Mouse (Mus musculus): ENCODE data around the gene Gm10203. TPM values are rescaled to one million over a fixed set of nuclear protein-coding genes. Genes with fewer than 3 reads are reported as not detected.
"Not testable (repeated sequence)": the region's sequence is repeated elsewhere in the genome, so short reads cannot be mapped to it uniquely, and the experiment has no call there.

Gm10203 gene
- total RNA-seq (2014; rRNA removed) = not detected in 2 replicates
- not detected in 2 replicates for polyA plus RNA-seq (2015; fragmentation: Nextera tagmentation; extraction: Ambion mirVana)

GRCm38 (mm10) chr6:149129870-149130269 is at the start of gene Gm10203:
Gene Gm10203 (plus strand): TSS chr6:149130170.
- not testable (repeated sequence) for H3K4me1 ChIP-seq (ENCODE audit: insufficient read depth, low read length); ATAC-seq; H3K4me3 ChIP-seq (ENCODE audit: low read length)

GRCm38 (mm10) chr6:149092406-149092805 is 37.6 kb upstream of the Gm10203 start:
- TF ChIP-seq CTCF (IDR thresholded peaks at IDR 0.05; ENCODE audit: low read depth) = no peak
- Histone ChIP-seq H3K9me3 (ENCODE audit: low read length) (no peaks in the 10 kb centered on the region), H3K9ac (replicated peaks; ENCODE audit: low read length) (no peak overlapping the region), H3K27me3 (ENCODE audit: insufficient read depth, low read length) (no peaks in the 10 kb centered on the region), H3K4me1 (ENCODE audit: insufficient read depth, low read length) (no peaks in the 10 kb centered on the region), H3K36me3 (ENCODE audit: insufficient read depth, low read length) (no peaks in the 10 kb centered on the region), H3K4me3 (ENCODE audit: low read length) (no peak overlapping the region), H3K27ac (no peak overlapping the region), H3K4me2 (ENCODE audit: low read depth, low read length) (no peak overlapping the region)
- 97% methylated on average over 6 of the region's 6 CpGs for WGBS
- ATAC-seq (no peak), DNase-seq (ENCODE audit: low spot score) (no peak)

More at GRCm38 (mm10) chr6:149129870-149130269, at the start of gene Gm10203:
- not testable (repeated sequence) for H3K36me3 ChIP-seq (ENCODE audit: insufficient read depth, low read length); H3K4me2 ChIP-seq (ENCODE audit: low read depth, low read length); H3K9ac ChIP-seq (replicated peaks; ENCODE audit: low read length); H3K27ac ChIP-seq; H3K9me3 ChIP-seq (ENCODE audit: low read length); DNase-seq (ENCODE audit: low spot score); H3K27me3 ChIP-seq (ENCODE audit: insufficient read depth, low read length)
- 83% methylated on average over 8 of the region's 8 CpGs for WGBS

GRCm38 (mm10) chr6:149093465-149093864 is 36.5 kb upstream of the Gm10203 start:
- no peaks in the 10 kb centered on the region for H3K9me3 ChIP-seq (ENCODE audit: low read length)
- no peak overlapping the region for H3K27ac ChIP-seq
- H3K4me3 ChIP-seq (ENCODE audit: low read length) = no peak overlapping the region
- no peak overlapping the region for H3K4me2 ChIP-seq (ENCODE audit: low read depth, low read length)
- DNase-seq (ENCODE audit: low spot score) (no peak), ATAC-seq (no peak)
- no peaks in the 10 kb centered on the region for H3K4me1 ChIP-seq (ENCODE audit: insufficient read depth, low read length)
- no peak overlapping the region for H3K9ac ChIP-seq (replicated peaks; ENCODE audit: low read length)
- no peak for TF ChIP-seq CTCF (IDR thresholded peaks at IDR 0.05; ENCODE audit: low read depth)
- 73% methylated on average over 5 of the region's 5 CpGs for WGBS
- H3K36me3 ChIP-seq (ENCODE audit: insufficient read depth, low read length) = no peaks in the 10 kb centered on the region
- H3K27me3 ChIP-seq (ENCODE audit: insufficient read depth, low read length) = no peaks in the 10 kb centered on the region

GRCm38 (mm10) chr6:149094555-149094954 is 35.4 kb upstream of the Gm10203 start:
- Histone ChIP-seq H3K36me3 (ENCODE audit: insufficient read depth, low read length) (no peaks in the 10 kb centered on the region), H3K4me2 (ENCODE audit: low read depth, low read length) (no peak overlapping the region), H3K9ac (replicated peaks; ENCODE audit: low read length) (no peak overlapping the region), H3K27me3 (ENCODE audit: insufficient read depth, low read length) (no peaks in the 10 kb centered on the region), H3K4me1 (ENCODE audit: insufficient read depth, low read length) (peaks cover 2% of the 10 kb centered on the region; the same call in 1 of the 2 replicates), H3K4me3 (ENCODE audit: low read length) (no peak overlapping the region), H3K27ac (no peak overlapping the region), H3K9me3 (ENCODE audit: low read length) (no peaks in the 10 kb centered on the region)
- DNase-seq (ENCODE audit: low spot score) (no peak), ATAC-seq (no peak)
- TF ChIP-seq CTCF (IDR thresholded peaks at IDR 0.05; ENCODE audit: low read depth) = no peak
- 79% methylated on average over 1 of the region's 1 CpGs for WGBS

- no peak for TF ChIP-seq CTCF (IDR thresholded peaks at IDR 0.05; ENCODE audit: low read depth)
- 44% methylated on average over 6 of the region's 6 CpGs for WGBS
- Histone ChIP-seq H3K4me1 (ENCODE audit: insufficient read depth, low read length) (peaks cover 4% of the 10 kb centered on the region; the same call in 1 of the 2 replicates), H3K27me3 (ENCODE audit: insufficient read depth, low read length) (no peaks in the 10 kb centered on the region), H3K4me2 (ENCODE audit: low read depth, low read length) (no peak overlapping the region), H3K4me3 (ENCODE audit: low read length) (no peak overlapping the region), H3K9me3 (ENCODE audit: low read length) (no peaks in the 10 kb centered on the region), H3K9ac (replicated peaks; ENCODE audit: low read length) (no peak overlapping the region), H3K27ac (no peak overlapping the region), H3K36me3 (ENCODE audit: insufficient read depth, low read length) (no peaks in the 10 kb centered on the region)
- ATAC-seq = no peak
- peak; percentile 28 for DNase-seq (ENCODE audit: low spot score)
Observed at GRCm38 (mm10) chr6:149095389-149095788, 34.6 kb upstream of the Gm10203 start.

- WGBS = 89% methylated on average over 2 of the region's 2 CpGs
- H3K27ac ChIP-seq = no peak overlapping the region
- DNase-seq (ENCODE audit: low spot score) (no peak), ATAC-seq (no peak)
- no peaks in the 10 kb centered on the region for H3K9me3 ChIP-seq (ENCODE audit: low read length)
- H3K27me3 ChIP-seq (ENCODE audit: insufficient read depth, low read length) = no peaks in the 10 kb centered on the region
- H3K9ac ChIP-seq (replicated peaks; ENCODE audit: low read length) = no peak overlapping the region
- H3K4me1 ChIP-seq (ENCODE audit: insufficient read depth, low read length) = peaks cover 4% of the 10 kb centered on the region; the same call in 1 of the 2 replicates
- no peaks in the 10 kb centered on the region for H3K36me3 ChIP-seq (ENCODE audit: insufficient read depth, low read length)
- TF ChIP-seq CTCF (IDR thresholded peaks at IDR 0.05; ENCODE audit: low read depth) = no peak
- H3K4me2 ChIP-seq (ENCODE audit: low read depth, low read length) = no peak overlapping the region
- H3K4me3 ChIP-seq (ENCODE audit: low read length) = no peak overlapping the region
Observed at GRCm38 (mm10) chr6:149096233-149096632, 33.7 kb upstream of the Gm10203 start.

GRCm38 (mm10) chr6:149097276-149097675 is 32.7 kb upstream of the Gm10203 start:
- no peak for TF ChIP-seq CTCF (IDR thresholded peaks at IDR 0.05; ENCODE audit: low read depth)
- 100% methylated on average over 1 of the region's 1 CpGs for WGBS
- H3K9ac ChIP-seq (replicated peaks; ENCODE audit: low read length) = no peak overlapping the region
- H3K4me2 ChIP-seq (ENCODE audit: low read depth, low read length) = no peak overlapping the region
- H3K27ac ChIP-seq = no peak overlapping the region
- ATAC-seq = no peak
- no peak overlapping the region for H3K4me3 ChIP-seq (ENCODE audit: low read length)
- peaks cover 4% of the 10 kb centered on the region; the same call in 1 of the 2 replicates for H3K4me1 ChIP-seq (ENCODE audit: insufficient read depth, low read length)
- H3K36me3 ChIP-seq (ENCODE audit: insufficient read depth, low read length) = no peaks in the 10 kb centered on the region
- H3K27me3 ChIP-seq (ENCODE audit: insufficient read depth, low read length) = no peaks in the 10 kb centered on the region
- DNase-seq (ENCODE audit: low spot score) = no peak
- H3K9me3 ChIP-seq (ENCODE audit: low read length) = no peaks in the 10 kb centered on the region

Measured in hindbrain, postnatal 0 days (tissue).